Mouse (Mus musculus): ENCODE results near the gene Rtbdn. TPM values are rescaled to one million over a fixed set of nuclear protein-coding genes. Genes with fewer than 3 reads are reported as not detected.
A peak's percentile ranks its signal among the peaks of the same experiment; 100 is the strongest.

Gene Rtbdn
- polyA plus RNA-seq, 1 experiment from 2014 or later, result 3.3 TPM

GRCm38 (mm10) chr8:84985684-84986378, 39.0 kb downstream of the Rtbdn start:
- peaks cover 4% of the 10 kb centered on the region; the same call in 1 of the 2 replicates for H3K27me3 ChIP-seq (ENCODE audit: control insufficient read depth, insufficient read depth, low read depth, low read length)
- H3K36me3 ChIP-seq (ENCODE audit: control insufficient read depth, insufficient read depth, low read length), result no peaks in the 10 kb centered on the region
- peak overlapping the region; percentile 100 for H3K4me2 ChIP-seq (ENCODE audit: low read length)
- peak overlapping the region; percentile 56 for H3K4me3 ChIP-seq (ENCODE audit: low read depth, low read length)
- peak overlapping the region; percentile 76 for H3K9ac ChIP-seq (ENCODE audit: low read depth, low read length)
- WGBS, result under 1% methylated on average over 53 of the region's 53 CpGs
- H3K27ac ChIP-seq (ENCODE audit: low read length), result peak overlapping the region; percentile 81
- H3K4me1 ChIP-seq (ENCODE audit: control insufficient read depth, insufficient read depth, low read length), result peaks cover 28% of the 10 kb centered on the region
- no peaks in the 10 kb centered on the region for H3K9me3 ChIP-seq (replicated peaks; ENCODE audit: control insufficient read depth, low read length, poor library complexity, severe bottlenecking)
- ATAC-seq, result peak; percentile 55

- peaks cover 29% of the 10 kb centered on the region for H3K4me1 ChIP-seq (ENCODE audit: control insufficient read depth, insufficient read depth, low read length)
- H3K36me3 ChIP-seq (ENCODE audit: control insufficient read depth, insufficient read depth, low read length), result no peaks in the 10 kb centered on the region
- peaks cover 4% of the 10 kb centered on the region; the same call in 1 of the 2 replicates for H3K27me3 ChIP-seq (ENCODE audit: control insufficient read depth, insufficient read depth, low read depth, low read length)
- peak overlapping the region; percentile 100 for H3K4me2 ChIP-seq (ENCODE audit: low read length)
- WGBS, result 37% methylated on average over 8 of the region's 8 CpGs
- H3K27ac ChIP-seq (ENCODE audit: low read length), result peak overlapping the region; percentile 81
- ATAC-seq, result no peak; the same call in 1 of the 2 replicates
- peak overlapping the region; percentile 56 for H3K4me3 ChIP-seq (ENCODE audit: low read depth, low read length)
- H3K9ac ChIP-seq (ENCODE audit: low read depth, low read length), result peak overlapping the region; percentile 76; the same call in 1 of the 2 replicates
- H3K9me3 ChIP-seq (replicated peaks; ENCODE audit: control insufficient read depth, low read length, poor library complexity, severe bottlenecking), result no peaks in the 10 kb centered on the region
These were observed 39.7 kb downstream of the Rtbdn start for GRCm38 (mm10) chr8:84986379-84986945.

DNA sequence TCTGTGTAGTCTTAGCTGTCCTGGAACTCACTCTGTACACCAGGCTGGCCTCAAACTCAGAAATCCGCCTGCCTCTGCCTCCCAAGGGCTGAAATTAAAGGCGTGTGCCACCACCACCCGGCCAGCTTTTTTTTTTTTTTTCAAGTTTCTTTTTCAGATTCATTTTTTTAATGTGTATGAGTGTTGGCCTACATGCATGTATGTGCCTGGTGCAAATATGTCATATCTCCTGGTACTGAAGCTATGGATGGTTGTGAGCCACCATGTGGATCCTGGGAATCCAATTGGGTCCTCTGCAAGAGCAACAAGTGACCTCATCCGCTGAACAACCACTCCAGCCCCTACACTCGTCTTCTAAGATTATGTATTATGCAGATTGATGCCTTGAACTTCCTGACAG, 40.6 kb downstream of the Rtbdn start:
- 86% methylated on average over 5 of the region's 5 CpGs for WGBS
- ATAC-seq, result no peak
- Histone ChIP-seq H3K27ac (ENCODE audit: low read length) (no peak overlapping the region), H3K4me1 (ENCODE audit: control insufficient read depth, insufficient read depth, low read length) (peaks cover 29% of the 10 kb centered on the region), H3K36me3 (ENCODE audit: control insufficient read depth, insufficient read depth, low read length) (no peaks in the 10 kb centered on the region), H3K4me2 (ENCODE audit: low read length) (no peak overlapping the region), H3K27me3 (ENCODE audit: control insufficient read depth, insufficient read depth, low read depth, low read length) (peaks cover 4% of the 10 kb centered on the region; the same call in 1 of the 2 replicates), H3K9me3 (replicated peaks; ENCODE audit: control insufficient read depth, low read length, poor library complexity, severe bottlenecking) (no peaks in the 10 kb centered on the region), H3K4me3 (ENCODE audit: low read depth, low read length) (no peak overlapping the region), H3K9ac (ENCODE audit: low read depth, low read length) (no peak overlapping the region)

GRCm38 (mm10) chr8:84987903-84988302, 41.1 kb downstream of the Rtbdn start:
- no peaks in the 10 kb centered on the region for H3K9me3 ChIP-seq (replicated peaks; ENCODE audit: control insufficient read depth, low read length, poor library complexity, severe bottlenecking)
- ATAC-seq, result no peak
- 70% methylated on average over 2 of the region's 2 CpGs for WGBS

GRCm38 (mm10) chr8:84989311-84989731, 42.5 kb downstream of the Rtbdn start:
- peaks cover 29% of the 10 kb centered on the region for H3K4me1 ChIP-seq (ENCODE audit: control insufficient read depth, insufficient read depth, low read length)
- peak overlapping the region; percentile 91 for H3K4me2 ChIP-seq (ENCODE audit: low read length)
- ATAC-seq, result no peak
- no peaks in the 10 kb centered on the region for H3K9me3 ChIP-seq (replicated peaks; ENCODE audit: control insufficient read depth, low read length, poor library complexity, severe bottlenecking)
- 15% methylated on average over 15 of the region's 15 CpGs for WGBS
- no peaks in the 10 kb centered on the region for H3K36me3 ChIP-seq (ENCODE audit: control insufficient read depth, insufficient read depth, low read length)
- peak overlapping the region; percentile 73 for H3K4me3 ChIP-seq (ENCODE audit: low read depth, low read length)
- peaks cover 6% of the 10 kb centered on the region; the same call in 1 of the 2 replicates for H3K27me3 ChIP-seq (ENCODE audit: control insufficient read depth, insufficient read depth, low read depth, low read length)
- no peak overlapping the region for H3K27ac ChIP-seq (ENCODE audit: low read length)
- H3K9ac ChIP-seq (ENCODE audit: low read depth, low read length), result peak overlapping the region; percentile 33; the same call in 1 of the 2 replicates

More at GRCm38 (mm10) chr8:84987903-84988302, 41.1 kb downstream of the Rtbdn start:
- Histone ChIP-seq H3K4me2 (ENCODE audit: low read length) (no peak overlapping the region), H3K36me3 (ENCODE audit: control insufficient read depth, insufficient read depth, low read length) (no peaks in the 10 kb centered on the region), H3K27ac (ENCODE audit: low read length) (no peak overlapping the region), H3K27me3 (ENCODE audit: control insufficient read depth, insufficient read depth, low read depth, low read length) (peaks cover 4% of the 10 kb centered on the region; the same call in 1 of the 2 replicates), H3K4me1 (ENCODE audit: control insufficient read depth, insufficient read depth, low read length) (peaks cover 29% of the 10 kb centered on the region), H3K9ac (ENCODE audit: low read depth, low read length) (no peak overlapping the region), H3K4me3 (ENCODE audit: low read depth, low read length) (no peak overlapping the region)

GRCm38 (mm10) chr8:84989810-84990209, 43.0 kb downstream of the Rtbdn start:
- Histone ChIP-seq H3K27ac (ENCODE audit: low read length) (peak overlapping the region; percentile 81), H3K9ac (ENCODE audit: low read depth, low read length) (peak overlapping the region; percentile 69), H3K4me2 (ENCODE audit: low read length) (peak overlapping the region; percentile 91), H3K36me3 (ENCODE audit: control insufficient read depth, insufficient read depth, low read length) (no peaks in the 10 kb centered on the region), H3K27me3 (ENCODE audit: control insufficient read depth, insufficient read depth, low read depth, low read length) (peaks cover 7% of the 10 kb centered on the region; the same call in 1 of the 2 replicates), H3K4me1 (ENCODE audit: control insufficient read depth, insufficient read depth, low read length) (peaks cover 24% of the 10 kb centered on the region), H3K4me3 (ENCODE audit: low read depth, low read length) (peak overlapping the region; percentile 73), H3K9me3 (replicated peaks; ENCODE audit: control insufficient read depth, low read length, poor library complexity, severe bottlenecking) (no peaks in the 10 kb centered on the region)
- peak; percentile 55 for ATAC-seq
- WGBS, result 0% methylated on average over 15 of the region's 15 CpGs

DNA sequence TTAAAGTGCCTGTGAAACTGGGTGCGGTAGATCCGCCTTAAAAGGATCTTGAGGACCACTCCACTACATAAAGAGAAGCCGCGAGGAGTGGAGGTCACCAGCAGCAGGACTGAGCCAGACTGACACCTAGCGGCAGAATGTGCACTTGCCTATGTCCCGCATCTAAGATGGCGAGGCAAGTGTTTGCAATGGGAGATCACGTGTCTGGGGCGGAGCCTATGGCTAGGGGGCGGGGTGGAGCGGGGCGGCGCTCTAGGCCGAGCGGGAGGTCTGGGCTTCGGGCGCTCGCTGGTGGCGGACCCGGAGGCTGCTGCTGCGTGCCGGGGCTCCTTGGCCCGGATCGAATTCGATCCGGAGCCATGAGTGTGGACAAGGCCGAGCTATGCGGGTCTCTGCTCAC, 43.6 kb downstream of the Rtbdn start, which contains the start of gene Hook2:
TSS of gene Hook2 (plus strand) at position 255 of the 400 bp plus-strand sequence.
- 0% methylated on average over 28 of the region's 28 CpGs for WGBS
- H3K4me3 ChIP-seq (ENCODE audit: low read depth, low read length), result peak within 1 kb of the TSS; percentile 73
- peak within 1 kb of the TSS; percentile 91 for H3K4me2 ChIP-seq (ENCODE audit: low read length)
- H3K27ac ChIP-seq (ENCODE audit: low read length), result peak within 1 kb of the TSS; percentile 86
- peak; percentile 89 for ATAC-seq
- H3K4me1 ChIP-seq (ENCODE audit: control insufficient read depth, insufficient read depth, low read length), result peaks cover 19% of the 10 kb centered on the region
- H3K27me3 ChIP-seq (ENCODE audit: control insufficient read depth, insufficient read depth, low read depth, low read length), result peaks cover 7% of the 10 kb centered on the region; the same call in 1 of the 2 replicates
- peak within 1 kb of the TSS; percentile 86 for H3K9ac ChIP-seq (ENCODE audit: low read depth, low read length)
- H3K9me3 ChIP-seq (replicated peaks; ENCODE audit: control insufficient read depth, low read length, poor library complexity, severe bottlenecking), result no peaks in the 10 kb centered on the region
- no peaks in the 10 kb centered on the region for H3K36me3 ChIP-seq (ENCODE audit: control insufficient read depth, insufficient read depth, low read length)

DNA sequence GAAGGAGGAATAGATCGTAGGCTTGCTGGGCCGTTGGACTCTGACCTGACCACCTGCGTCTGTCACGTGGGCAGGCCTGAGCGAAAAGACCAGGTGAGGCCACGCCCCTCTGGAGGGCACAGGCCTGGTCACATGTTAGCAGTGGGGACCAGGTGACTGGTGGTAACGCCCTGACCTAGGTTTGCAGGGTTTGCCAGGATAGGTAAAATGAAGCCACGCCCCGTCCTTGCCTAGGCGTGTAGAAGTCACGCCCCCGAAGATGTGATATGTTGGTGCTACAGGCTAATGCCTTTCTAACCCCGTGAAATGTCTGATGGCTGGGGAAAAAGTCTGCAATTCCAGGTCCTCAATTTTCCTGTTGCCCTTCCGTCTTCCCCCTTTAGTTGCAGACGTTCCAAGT, 44.0 kb downstream of the Rtbdn start:
- Histone ChIP-seq H3K4me1 (ENCODE audit: control insufficient read depth, insufficient read depth, low read length) (peaks cover 17% of the 10 kb centered on the region), H3K27ac (ENCODE audit: low read length) (peak overlapping the region; percentile 86), H3K9ac (ENCODE audit: low read depth, low read length) (peak overlapping the region; percentile 86), H3K27me3 (ENCODE audit: control insufficient read depth, insufficient read depth, low read depth, low read length) (peaks cover 7% of the 10 kb centered on the region; the same call in 1 of the 2 replicates), H3K4me2 (ENCODE audit: low read length) (peak overlapping the region; percentile 91), H3K4me3 (ENCODE audit: low read depth, low read length) (peak overlapping the region; percentile 73), H3K36me3 (ENCODE audit: control insufficient read depth, insufficient read depth, low read length) (0 out of 2 replicates have a peak, but pooled peaks cover 2% of the 10 kb centered on the region), H3K9me3 (replicated peaks; ENCODE audit: control insufficient read depth, low read length, poor library complexity, severe bottlenecking) (no peaks in the 10 kb centered on the region)
- WGBS, result 1% methylated on average over 15 of the region's 15 CpGs
- ATAC-seq, result peak; percentile 54

DNA sequence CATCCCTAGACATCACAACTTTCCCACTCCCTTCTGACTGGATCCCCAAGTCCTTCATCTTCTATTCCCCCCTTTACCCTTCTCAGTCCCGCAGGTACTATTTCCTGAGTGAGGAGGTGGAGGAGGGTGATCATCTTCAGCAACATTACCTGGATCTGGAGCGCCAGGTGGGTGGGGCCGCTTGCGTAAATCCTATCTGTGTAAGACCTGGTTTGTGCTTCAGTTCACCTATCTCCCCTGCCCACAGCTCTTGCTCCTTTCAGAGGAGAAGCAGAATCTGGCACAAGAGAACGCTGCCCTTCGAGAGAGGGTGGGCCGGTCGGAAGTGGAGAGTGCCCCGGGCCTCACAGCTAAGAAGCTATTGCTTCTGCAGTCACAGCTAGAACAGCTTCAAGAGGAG, 47.6 kb downstream of the Rtbdn start:
- no peak overlapping the region for H3K4me2 ChIP-seq (ENCODE audit: low read length)
- peaks cover 3% of the 10 kb centered on the region; the same call in 1 of the 2 replicates for H3K27me3 ChIP-seq (ENCODE audit: control insufficient read depth, insufficient read depth, low read depth, low read length)
- no peak for ATAC-seq
- no peak overlapping the region for H3K4me3 ChIP-seq (ENCODE audit: low read depth, low read length)
- H3K36me3 ChIP-seq (ENCODE audit: control insufficient read depth, insufficient read depth, low read length), result 0 out of 2 replicates have a peak, but pooled peaks cover 4% of the 10 kb centered on the region
- no peak overlapping the region for H3K9ac ChIP-seq (ENCODE audit: low read depth, low read length)
- H3K27ac ChIP-seq (ENCODE audit: low read length), result no peak overlapping the region
- WGBS, result 97% methylated on average over 9 of the region's 9 CpGs
- H3K9me3 ChIP-seq (replicated peaks; ENCODE audit: control insufficient read depth, low read length, poor library complexity, severe bottlenecking), result no peaks in the 10 kb centered on the region
- H3K4me1 ChIP-seq (ENCODE audit: control insufficient read depth, insufficient read depth, low read length), result peaks cover 13% of the 10 kb centered on the region
